Mouse (Mus musculus) limb, embryonic 14.5 days (tissue): ENCODE measurements around the gene Gm3371. TPM values are rescaled to one million over a fixed set of nuclear protein-coding genes. Genes with fewer than 3 reads are reported as not detected.
"Not testable (repeated sequence)": the region's sequence is repeated elsewhere in the genome, so short reads cannot be mapped to it uniquely, and the experiment has no call there.

Source experiments
- ATAC-seq: fragments of 200-750 bp; cut with Nextera tagmentation; 2 replicates; pipeline ENCODE4 v1.8.0; 2017; ENCODE audit warnings: low read depth, moderate number of reproducible peaks, moderate TSS enrichment; ENCODE audit not compliant: low FRiP score
- DNase-seq: peaks from one replicate; pipeline ENCODE4 v3.0.0-alpha.2; 2015; ENCODE audit warnings: low spot score
- H3K27ac ChIP-seq: fragments of 300-500 bp; sonication (generic); replicated peaks from 2 replicates; pipeline ENCODE4 v1.5.1; 2014; ENCODE audit warnings: low read depth, mild to moderate bottlenecking, low read length, moderate library complexity, mixed read lengths
- H3K27me3 ChIP-seq: fragments of 300-500 bp; sonication (generic); 2 replicates; pipeline ENCODE4 v1.6.1; 2014; ENCODE audit warnings: low read length, mixed read lengths; ENCODE audit not compliant: control insufficient read depth, insufficient read depth
- H3K36me3 ChIP-seq: fragments of 300-500 bp; sonication (generic); 2 replicates; pipeline ENCODE4 v1.6.1; 2014; ENCODE audit warnings: mild to moderate bottlenecking, low read length, moderate library complexity, mixed read lengths; ENCODE audit not compliant: control insufficient read depth, insufficient read depth
- H3K4me1 ChIP-seq: fragments of 300-500 bp; sonication (generic); 2 replicates; pipeline ENCODE4 v1.6.1; 2014; ENCODE audit warnings: antibody characterized with exemption, low read length, mixed read lengths; ENCODE audit not compliant: control insufficient read depth, insufficient read depth
- H3K4me2 ChIP-seq: fragments of 300-500 bp; sonication (generic); replicated peaks from 2 replicates; pipeline ENCODE4 v1.6.1; 2014; ENCODE audit warnings: low read depth, mild to moderate bottlenecking, low read length, moderate library complexity; ENCODE audit not compliant: severe bottlenecking
- H3K4me3 ChIP-seq: fragments of 300-500 bp; sonication (generic); replicated peaks from 2 replicates; pipeline ENCODE4 v1.5.1; 2014; ENCODE audit warnings: low read length
- H3K9ac ChIP-seq: fragments of 300-500 bp; sonication (generic); 2 replicates; pipeline ENCODE4 v1.6.1; 2014; ENCODE audit warnings: mild to moderate bottlenecking, low read depth, low read length, moderate library complexity; ENCODE audit not compliant: severe bottlenecking
- H3K9me3 ChIP-seq: fragments of 300-500 bp; sonication (generic); 2 replicates; pipeline ENCODE4 v1.6.1; 2016; ENCODE audit warnings: low read length; ENCODE audit not compliant: control insufficient read depth
- WGBS: fragments of 180-500 bp; shearing (Covaris S2); extraction: QIAGEN DNeasy Blood & Tissue Kit; methylation state at CpG from one replicate; pipeline ENCODE4 v1.1.7; 2014; 5-methylcytosine and 5-hydroxymethylcytosine counted together
- polyA plus RNA-seq, 2 experiments: library from polyadenylated mRNA; depleted of rRNA in 1 of 2; stranded (reverse) in 1 of 2; unstranded in 1 of 2; fragments of >200 nt; fragmentation: Nextera tagmentation in 1 of 2; extraction: Ambion mirVana in 1 of 2; gene quantifications; 2 replicates each; pipeline versions ENCODE4 v1.2.1 to v1.2.3; 2012 to 2014

The Gm3371 gene
- not detected in 2 replicates for polyA plus RNA-seq (2012; rRNA removed)
- polyA plus RNA-seq (2014; fragmentation: Nextera tagmentation; extraction: Ambion mirVana) = not detected in 2 replicates

DNA sequence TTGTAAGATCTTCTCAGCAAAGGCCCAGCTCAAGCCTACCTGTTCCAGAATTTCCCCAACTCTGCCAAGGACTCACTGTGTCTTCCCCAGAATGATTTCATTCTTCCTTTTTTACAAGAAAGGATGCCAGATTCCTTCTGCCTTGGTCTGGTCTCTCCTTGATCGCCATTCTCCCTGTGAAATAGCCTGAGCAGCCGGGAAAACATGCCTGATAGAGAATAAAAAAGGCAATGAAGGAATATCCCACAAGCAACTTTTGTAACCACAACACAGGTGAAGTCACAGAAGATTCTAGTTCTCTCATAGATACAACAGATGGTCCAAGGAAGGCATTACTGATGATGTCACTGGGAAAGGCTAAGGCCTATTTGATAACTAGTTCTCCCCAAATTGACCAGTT is at the start of gene Gm3371:
TSS of gene Gm3371 (minus strand) at position 101 of the 400 bp plus-strand sequence.
- H3K9ac ChIP-seq, H3K9me3 ChIP-seq, H3K36me3 ChIP-seq, H3K4me3 ChIP-seq, DNase-seq, H3K27me3 ChIP-seq, H3K4me2 ChIP-seq, ATAC-seq, H3K4me1 ChIP-seq, H3K27ac ChIP-seq: not testable (repeated sequence)
- no CpG with 5 or more reads among the region's 2 CpGs for WGBS

DNA sequence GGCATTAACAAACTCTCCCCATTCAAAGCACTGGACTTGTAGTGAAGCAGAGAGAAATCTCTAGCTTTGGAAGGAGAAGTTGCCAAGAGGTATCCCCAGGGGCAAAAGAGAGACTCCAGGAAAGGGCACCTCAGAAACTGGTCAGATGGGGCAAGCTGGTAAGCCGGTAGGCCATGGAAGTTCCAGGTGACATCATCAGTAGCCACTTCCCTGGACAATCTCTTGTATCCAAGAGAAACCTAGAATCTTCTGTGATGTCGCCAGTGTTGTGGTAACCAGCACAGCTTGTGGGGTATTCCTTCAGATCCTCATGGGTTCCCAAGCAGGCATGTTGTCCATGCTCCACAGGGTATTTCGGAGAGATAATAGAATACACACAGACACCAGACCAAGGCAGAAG is 22.8 kb upstream of the Gm3371 start, which contains the start of gene Gm8232:
TSS of gene Gm8232 (plus strand) at position 301 of the 400 bp plus-strand sequence.
- not testable (repeated sequence) for H3K4me2 ChIP-seq, H3K36me3 ChIP-seq, DNase-seq, H3K9me3 ChIP-seq, H3K9ac ChIP-seq, ATAC-seq, H3K27me3 ChIP-seq, H3K4me3 ChIP-seq, H3K4me1 ChIP-seq, H3K27ac ChIP-seq
- 88% methylated on average over 2 of the region's 3 CpGs for WGBS

DNA sequence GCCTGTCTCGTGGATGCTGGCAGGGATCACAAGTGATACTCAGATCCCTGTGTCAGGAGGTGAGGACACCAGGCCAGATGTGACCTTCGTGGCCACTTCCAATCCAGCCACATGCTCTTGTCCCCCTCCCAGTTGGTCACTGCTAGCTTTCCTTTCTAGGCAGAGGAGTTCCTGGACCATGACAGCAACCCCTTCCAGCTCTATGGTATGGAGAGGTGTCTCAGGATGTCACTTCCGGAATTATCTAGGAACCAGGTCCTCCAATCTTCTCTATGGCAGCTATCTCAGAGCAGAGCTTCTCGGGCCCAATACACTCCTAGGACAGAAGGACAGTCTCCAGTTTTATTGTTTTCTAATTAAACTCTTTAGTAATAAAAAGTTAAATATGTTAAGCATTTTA is 26.3 kb downstream of the Gm3371 start:
- not testable (repeated sequence) for ATAC-seq
- 81% methylated on average over 3 of the region's 4 CpGs for WGBS

DNA sequence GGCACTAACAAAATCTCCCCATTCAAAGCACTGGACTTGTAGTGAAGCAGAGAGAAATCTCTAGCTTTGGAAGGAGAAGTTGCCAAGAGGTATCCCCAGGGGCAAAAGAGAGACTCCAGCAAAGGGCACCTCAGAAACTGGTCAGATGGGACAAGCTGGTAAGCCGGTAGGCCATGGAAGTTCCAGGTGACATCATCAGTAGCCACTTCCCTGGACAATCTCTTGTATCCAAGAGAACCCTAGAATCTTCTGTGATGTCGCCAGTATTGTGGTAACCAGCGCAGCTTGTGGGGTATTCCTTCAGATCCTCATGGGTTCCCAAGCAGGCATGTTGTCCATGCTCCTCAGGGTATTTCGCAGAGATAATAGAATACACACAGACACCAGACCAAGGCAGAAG is 45.4 kb downstream of the Gm3371 start, which contains the start of gene Gm8229:
TSS of gene Gm8229 (plus strand) at position 301 of the 400 bp plus-strand sequence.
- H3K4me2 ChIP-seq, H3K36me3 ChIP-seq, DNase-seq, H3K9ac ChIP-seq, H3K4me3 ChIP-seq, ATAC-seq, H3K9me3 ChIP-seq, H3K4me1 ChIP-seq, H3K27ac ChIP-seq, H3K27me3 ChIP-seq: not testable (repeated sequence)
- 94% methylated on average over 4 of the region's 4 CpGs for WGBS

More for the DNA sequence above, 26.3 kb downstream of the Gm3371 start:
- not testable (repeated sequence) for H3K4me2 ChIP-seq, H3K27me3 ChIP-seq, H3K9ac ChIP-seq, H3K36me3 ChIP-seq, H3K27ac ChIP-seq, DNase-seq, H3K9me3 ChIP-seq, H3K4me1 ChIP-seq, H3K4me3 ChIP-seq

DNA sequence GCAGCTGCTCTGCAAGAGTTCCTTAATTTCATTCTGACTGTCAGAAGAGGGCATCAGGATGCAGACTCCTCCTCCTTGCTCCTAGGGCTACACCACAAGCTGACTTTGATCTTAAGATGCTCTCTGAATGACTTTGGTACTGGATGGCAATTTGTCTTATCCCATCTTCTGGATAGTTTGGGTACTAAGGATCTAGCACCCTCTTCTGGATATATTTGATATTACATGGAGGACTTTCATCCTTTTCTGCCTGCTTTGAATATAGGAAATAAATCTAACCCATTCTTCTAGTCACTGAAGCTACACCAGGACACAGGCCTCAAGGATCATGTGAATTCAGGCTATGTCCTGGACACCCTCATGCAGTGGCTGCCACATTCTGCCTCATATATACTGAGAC is 48.2 kb downstream of the Gm3371 start:
- H3K4me1 ChIP-seq, H3K4me2 ChIP-seq, H3K4me3 ChIP-seq, H3K27me3 ChIP-seq, H3K9me3 ChIP-seq, H3K27ac ChIP-seq, H3K36me3 ChIP-seq, H3K9ac ChIP-seq, ATAC-seq: not testable (repeated sequence)
- DNase-seq = peak; percentile 4

DNA sequence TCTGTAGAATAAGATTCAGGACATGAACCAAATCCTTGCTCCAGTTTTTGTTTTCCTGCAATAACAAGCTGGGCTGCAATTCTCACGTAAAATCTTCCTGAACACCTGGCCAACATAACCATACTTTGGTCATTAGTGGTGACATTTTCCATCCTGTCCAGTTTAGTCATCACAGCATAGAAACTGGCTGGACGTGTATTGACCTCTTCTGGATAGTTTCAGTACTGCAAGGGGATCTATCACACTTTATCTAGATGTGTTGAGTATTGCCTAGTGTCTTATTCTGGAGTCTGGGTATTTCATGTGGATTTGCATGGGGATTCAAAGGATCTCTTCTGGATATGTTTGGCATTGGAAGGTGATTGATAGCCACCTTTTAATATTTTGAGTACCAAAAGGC is 49.1 kb downstream of the Gm3371 start:
- H3K4me1 ChIP-seq, H3K27ac ChIP-seq, H3K27me3 ChIP-seq, H3K9ac ChIP-seq, ATAC-seq, H3K4me3 ChIP-seq, H3K9me3 ChIP-seq, H3K4me2 ChIP-seq, H3K36me3 ChIP-seq, DNase-seq: not testable (repeated sequence)
- 14% methylated on average over 1 of the region's 2 CpGs for WGBS

Other genes with a start within 250 kb of the Gm3371 start
- not detected in 2 replicates for gene Gm8212, start 213.0 kb downstream of the Gm3371 start, polyA plus RNA-seq (2012; rRNA removed)
- not detected in 2 replicates for gene Gm8212, start 213.0 kb downstream of the Gm3371 start, polyA plus RNA-seq (2014; fragmentation: Nextera tagmentation; extraction: Ambion mirVana)
- not detected in 2 replicates for gene 4930503E14Rik, start 197.4 kb downstream of the Gm3371 start, polyA plus RNA-seq (2012; rRNA removed)
- gene 4930503E14Rik, start 197.4 kb downstream of the Gm3371 start, polyA plus RNA-seq (2014; fragmentation: Nextera tagmentation; extraction: Ambion mirVana) = not detected in 2 replicates
- gene Gm8220, start 125.1 kb downstream of the Gm3371 start, polyA plus RNA-seq (2012; rRNA removed) = not detected in 2 replicates
- gene Gm8220, start 125.1 kb downstream of the Gm3371 start, polyA plus RNA-seq (2014; fragmentation: Nextera tagmentation; extraction: Ambion mirVana) = not detected in 2 replicates
- not detected in 2 replicates for gene Gm5930, start 72.1 kb downstream of the Gm3371 start, polyA plus RNA-seq (2012; rRNA removed)
- not detected in 2 replicates for gene Gm5930, start 72.1 kb downstream of the Gm3371 start, polyA plus RNA-seq (2014; fragmentation: Nextera tagmentation; extraction: Ambion mirVana)
- not detected in 2 replicates for gene Gm8229, start 45.3 kb downstream of the Gm3371 start, polyA plus RNA-seq (2012; rRNA removed)
- not detected in 2 replicates for gene Gm8229, start 45.3 kb downstream of the Gm3371 start, polyA plus RNA-seq (2014; fragmentation: Nextera tagmentation; extraction: Ambion mirVana)
- not detected in 2 replicates for gene Gm8232, start 22.9 kb upstream of the Gm3371 start, polyA plus RNA-seq (2012; rRNA removed)
- gene Gm8232, start 22.9 kb upstream of the Gm3371 start, polyA plus RNA-seq (2014; fragmentation: Nextera tagmentation; extraction: Ambion mirVana) = not detected in 2 replicates
- not detected in 2 replicates for gene BC061237, start 81.8 kb upstream of the Gm3371 start, polyA plus RNA-seq (2012; rRNA removed)
- not detected in 2 replicates for gene BC061237, start 81.8 kb upstream of the Gm3371 start, polyA plus RNA-seq (2014; fragmentation: Nextera tagmentation; extraction: Ambion mirVana)
- gene Gm17093, start 107.6 kb upstream of the Gm3371 start, polyA plus RNA-seq (2012; rRNA removed) = not detected in 2 replicates
- not detected in 2 replicates for gene Gm17093, start 107.6 kb upstream of the Gm3371 start, polyA plus RNA-seq (2014; fragmentation: Nextera tagmentation; extraction: Ambion mirVana)
- gene Gm8247, start 172.5 kb upstream of the Gm3371 start, polyA plus RNA-seq (2012; rRNA removed) = not detected in 2 replicates
- gene Gm8247, start 172.5 kb upstream of the Gm3371 start, polyA plus RNA-seq (2014; fragmentation: Nextera tagmentation; extraction: Ambion mirVana) = not detected in 2 replicates
- not detected in 2 replicates for gene Gm5624, start 217.2 kb upstream of the Gm3371 start, polyA plus RNA-seq (2012; rRNA removed)
- gene Gm5624, start 217.2 kb upstream of the Gm3371 start, polyA plus RNA-seq (2014; fragmentation: Nextera tagmentation; extraction: Ambion mirVana) = not detected in 2 replicates